In the genomic region with DNA sequence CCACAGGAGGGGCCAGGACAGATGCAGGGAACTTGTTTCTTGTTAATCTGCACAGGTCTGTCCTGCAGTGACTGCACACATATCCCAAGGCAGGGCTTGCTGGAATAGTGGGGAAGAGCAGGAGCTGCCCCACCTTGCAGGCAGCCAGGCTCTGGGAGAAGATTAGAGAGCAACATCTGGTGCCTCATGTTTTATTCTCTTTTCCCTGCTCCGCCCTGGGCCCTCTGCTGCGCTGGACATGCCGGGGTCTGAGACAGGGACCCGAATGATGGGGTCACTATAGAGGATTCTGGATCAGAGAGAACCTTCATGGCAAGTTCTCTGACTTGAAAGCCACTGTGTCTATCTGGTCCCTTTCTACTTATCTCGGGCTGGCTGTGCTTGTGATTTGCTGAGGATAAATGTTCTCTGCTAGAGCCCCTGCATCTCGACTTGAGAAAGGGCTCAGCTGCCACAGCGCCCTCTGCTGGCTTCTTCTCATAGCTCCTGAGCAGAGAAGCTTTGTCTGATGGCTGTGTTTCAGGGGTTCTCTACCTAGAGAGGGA, we compare ENCODE assay signal across 8 mouse cellular contexts.
A peak's percentile ranks its signal among the peaks of the same experiment; 100 is the strongest.
DNase-seq lines count a peak whose midpoint lies in the region; ATAC-seq and TF ChIP-seq lines count a peak whose summit lies in the region.

No protein-coding gene starts in this region.

- no peak for TF ChIP-seq POLR2A in MEL (IDR thresholded peaks at IDR 0.05; ENCODE audit: control insufficient read depth in 1 of 2, insufficient read depth in 1 of 2, low read depth in 1 of 2, low read length in 2 of 2, poor library complexity in 1 of 2)
- TF ChIP-seq POLR2A in lung, adult 2 months (IDR thresholded peaks at IDR 0.05; ENCODE audit: borderline replicate concordance, extremely low read depth, low read depth, low read length), result no peak

- no peak overlapping the region for H3K27ac ChIP-seq in MEL (ENCODE audit: control insufficient read depth, low read depth, low read length)
- H3K27ac ChIP-seq in forebrain, embryonic 11.5 days (ENCODE audit: low read depth, low read length), result no peak overlapping the region

- TF ChIP-seq RAD21 in MEL (IDR thresholded peaks at IDR 0.05; ENCODE audit: low read depth, low read length), result peak; percentile 76

- no peak overlapping the region for H3K4me3 ChIP-seq in MEL (ENCODE audit: control insufficient read depth in 1 of 2, insufficient read depth in 1 of 2, low read depth in 2 of 2, low read length in 2 of 2)
- H3K4me3 ChIP-seq in forebrain, embryonic 11.5 days (ENCODE audit: low read depth, low read length), result no peak overlapping the region
- H3K4me3 ChIP-seq in lung, adult 2 months (replicated peaks; ENCODE audit: extremely low read depth, low read depth, low read length), result no peak overlapping the region

- WGBS in forebrain, embryonic 11.5 days, result 51% methylated on average over 7 of the region's 7 CpGs
- WGBS in large intestine, adult 2 months, result 50% methylated on average over 7 of the region's 7 CpGs
- 51% methylated on average over 7 of the region's 7 CpGs for WGBS in lung, adult 2 months

- no peaks in the 10 kb centered on the region for H3K79me2 ChIP-seq in MEL (ENCODE audit: control insufficient read depth, insufficient read depth, low read length, poor library complexity)

- no peaks in the 10 kb centered on the region for H3K9me3 ChIP-seq in MEL (replicated peaks; ENCODE audit: insufficient read depth, low read length)
- H3K9me3 ChIP-seq in forebrain, embryonic 11.5 days (ENCODE audit: control insufficient read depth, low read length), result no peaks in the 10 kb centered on the region

- H3K36me3 ChIP-seq in MEL (ENCODE audit: control insufficient read depth in 1 of 2, insufficient read depth in 2 of 2, low read length in 2 of 2), result no peaks in the 10 kb centered on the region
- no peaks in the 10 kb centered on the region for H3K36me3 ChIP-seq in forebrain, embryonic 11.5 days (ENCODE audit: control insufficient read depth, insufficient read depth, low read length)

- no peaks in the 10 kb centered on the region for H3K4me1 ChIP-seq in MEL (ENCODE audit: control insufficient read depth in 1 of 2, insufficient read depth in 2 of 2, low read length in 2 of 2)
- no peaks in the 10 kb centered on the region for H3K4me1 ChIP-seq in forebrain, embryonic 11.5 days (replicated peaks; ENCODE audit: control insufficient read depth, insufficient read depth, low read length)
- no peaks in the 10 kb centered on the region for H3K4me1 ChIP-seq in lung, adult 2 months (ENCODE audit: control insufficient read depth, insufficient read depth, low read length)

- TF ChIP-seq EP300 in MEL (IDR thresholded peaks at IDR 0.05; ENCODE audit: low read depth in 1 of 2, low read length in 2 of 2), result no peak

- intact Hi-C loops in heart, postnatal 36 days (cut with DNase I), result loop anchor here (1.0 kb wide), 1 partner anchor 433 kb away; no protein-coding TSS in a partner anchor

- DNase-seq in MEL (ENCODE audit: low read depth, low spot score), result peak; percentile 81
- peak; percentile 38 for DNase-seq in c-Kit-positive CD71-positive TER-119-negative erythroid progenitor cells, embryonic 14.5 days (ENCODE audit: low read depth)
- DNase-seq in forebrain, embryonic 11.5 days (ENCODE audit: low spot score), result peak; percentile 92
- DNase-seq in heart, postnatal 36 days, result peak; percentile 56 to 75
- DNase-seq in large intestine, adult 2 months (ENCODE audit: low read depth, low spot score), result peak; percentile 1
- DNase-seq in lung, adult 2 months, result peak; percentile 37
- peak; percentile 58 for DNase-seq in ovary, postnatal 10 days (ENCODE audit: low spot score)
- DNase-seq in thymus, postnatal 14 days, result peak; percentile 65

- H3K4me2 ChIP-seq in forebrain, embryonic 11.5 days (ENCODE audit: low read depth, low read length, severe bottlenecking), result no peak overlapping the region

- no peak overlapping the region for H3K9ac ChIP-seq in MEL (ENCODE audit: control insufficient read depth, low read depth, low read length, poor library complexity, severe bottlenecking)
- H3K9ac ChIP-seq in forebrain, embryonic 11.5 days (ENCODE audit: low read length), result no peak overlapping the region

- no peaks in the 10 kb centered on the region for H3K27me3 ChIP-seq in MEL (ENCODE audit: control insufficient read depth in 1 of 2, insufficient read depth in 2 of 2, low read length in 2 of 2)
- H3K27me3 ChIP-seq in forebrain, embryonic 11.5 days (ENCODE audit: control insufficient read depth, insufficient read depth, low read length), result no peaks in the 10 kb centered on the region

- peak; percentile 84 to 94 (median 92) for TF ChIP-seq CTCF in MEL (IDR thresholded peaks at IDR 0.05 in 2 of 3, conservative IDR thresholded peaks at IDR 0.05 in 1 of 3; ENCODE audit: control insufficient read depth in 1 of 3, insufficient read depth in 1 of 3, low read depth in 2 of 3, low read length in 3 of 3, poor library complexity in 1 of 3, severe bottlenecking in 1 of 3)
- peak; percentile 63 for TF ChIP-seq CTCF in lung, adult 2 months (IDR thresholded peaks at IDR 0.05; ENCODE audit: insufficient read depth, low read length)

- ATAC-seq in forebrain, embryonic 11.5 days (replicated peaks; ENCODE audit: low FRiP score), result peak; percentile 67; the same call in 1 of the 2 replicates

TF ChIP-seq in MEL, 35 proteins besides CTCF, POLR2A, EP300 and RAD21:
- TF ChIP-seq ZC3H11A (IDR thresholded peaks at IDR 0.05; ENCODE audit: low read depth, low read length) (peak; percentile 76), CHD1 (IDR thresholded peaks at IDR 0.05; ENCODE audit: low read depth, low read length) (no peak), SMC3 (IDR thresholded peaks at IDR 0.05; ENCODE audit: low read depth, low read length) (peak; percentile 98), GATA1 (IDR thresholded peaks at IDR 0.05; ENCODE audit: low read depth, low read length) (0 out of 2 replicates have a peak, but pooled peaks have one; percentile 8)

Comparison
In these comparisons a context has a peak if more than half of its experiments do, and no peak if none do; other contexts are left out.
1. DNase-seq: peak in every context shown above with its lines; median percentile 92 in forebrain, embryonic 11.5 days; 81 in MEL; 66 in heart, postnatal 36 days; 65 in thymus, postnatal 14 days; 58 in ovary, postnatal 10 days; 38 in c-Kit-positive CD71-positive TER-119-negative erythroid progenitor cells, embryonic 14.5 days; 37 in lung, adult 2 months; 1 in large intestine, adult 2 months.